Mouse (Mus musculus): ENCODE results near the gene Gadd45gip1.
"Not testable (repeated sequence)": the region's sequence is repeated elsewhere in the genome, so short reads cannot be mapped to it uniquely, and the experiment has no call there.

The Gadd45gip1 gene

DNA sequence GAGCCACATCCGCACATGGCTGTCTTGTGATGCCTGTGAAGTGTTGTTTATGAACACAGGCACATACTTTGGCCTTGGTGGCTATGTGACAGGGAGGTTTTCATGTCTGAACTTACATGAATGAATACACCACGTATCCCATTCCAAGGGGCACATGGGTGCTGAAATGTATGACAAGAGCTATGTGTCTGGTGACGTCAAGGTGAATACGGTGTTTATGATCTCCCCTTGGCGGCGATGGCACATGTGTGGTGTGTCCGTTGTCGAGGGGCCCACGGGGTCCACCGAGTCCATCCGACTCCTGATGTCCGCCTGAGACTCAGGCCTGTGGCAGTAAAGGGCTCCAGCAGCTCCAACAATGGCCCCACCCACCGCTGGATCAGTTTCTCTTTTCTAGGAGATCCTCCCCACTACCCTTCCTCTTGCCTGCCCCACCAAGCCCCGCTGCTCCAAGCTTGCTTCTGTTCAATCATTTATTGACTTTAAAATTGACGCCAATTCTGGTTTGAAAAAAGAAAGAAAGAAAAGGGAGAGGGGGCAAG is 34.0 kb upstream of the Gadd45gip1 start:
- no peak for DNase-seq (ENCODE audit: low spot score in 2 of 2)

GRCm38 (mm10) chr8:84797971-84798370 is 33.4 kb upstream of the Gadd45gip1 start:
- DNase-seq (ENCODE audit: low spot score in 2 of 2), result no peak

DNA sequence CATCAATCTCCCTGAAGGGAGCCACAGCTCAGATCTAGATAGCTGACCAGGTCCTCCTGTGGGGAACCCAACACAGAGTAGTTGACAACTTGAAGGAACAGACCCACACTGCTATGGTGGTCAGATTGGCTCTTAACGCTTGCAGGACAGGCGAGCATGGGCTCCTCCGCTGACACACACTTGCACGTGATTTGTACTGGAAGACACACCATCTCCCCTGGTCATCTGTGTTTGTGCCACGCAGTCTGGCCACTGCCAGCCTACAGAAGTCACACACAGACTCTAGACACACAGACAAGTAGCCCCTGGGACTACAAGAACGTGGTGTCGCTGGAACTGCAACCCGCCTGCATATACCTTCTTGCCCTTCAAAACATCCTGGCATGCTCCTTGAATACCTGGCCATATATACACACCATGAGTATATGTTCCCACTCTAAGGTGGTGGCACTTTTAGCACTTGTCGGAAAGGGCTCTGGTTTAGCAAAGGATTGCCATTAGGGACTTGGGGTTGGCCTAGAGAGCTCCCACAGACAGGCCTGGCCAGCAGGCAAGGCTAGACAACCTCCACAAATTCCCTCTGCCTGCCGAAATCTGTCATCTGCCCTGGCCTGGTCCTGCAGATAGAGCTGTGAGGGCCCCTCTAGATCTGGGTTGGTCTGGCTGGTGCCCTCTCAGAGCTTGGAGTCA is 32.7 kb upstream of the Gadd45gip1 start:
- no peak for DNase-seq (ENCODE audit: low spot score in 2 of 2)

GRCm38 (mm10) chr8:84799136-84799931 is 32.0 kb upstream of the Gadd45gip1 start:
- DNase-seq (ENCODE audit: low spot score in 2 of 2), result no peak

GRCm38 (mm10) chr8:84799999-84800831 is 31.1 kb upstream of the Gadd45gip1 start, which contains the start of gene Nfix:
Nfix (minus strand) TSS chr8:84800344.
- DNase-seq (ENCODE audit: low spot score in 2 of 2), result no peak

GRCm38 (mm10) chr8:84806031-84806430 is 25.3 kb upstream of the Gadd45gip1 start:
- DNase-seq (ENCODE audit: low spot score in 2 of 2), result no peak

DNA sequence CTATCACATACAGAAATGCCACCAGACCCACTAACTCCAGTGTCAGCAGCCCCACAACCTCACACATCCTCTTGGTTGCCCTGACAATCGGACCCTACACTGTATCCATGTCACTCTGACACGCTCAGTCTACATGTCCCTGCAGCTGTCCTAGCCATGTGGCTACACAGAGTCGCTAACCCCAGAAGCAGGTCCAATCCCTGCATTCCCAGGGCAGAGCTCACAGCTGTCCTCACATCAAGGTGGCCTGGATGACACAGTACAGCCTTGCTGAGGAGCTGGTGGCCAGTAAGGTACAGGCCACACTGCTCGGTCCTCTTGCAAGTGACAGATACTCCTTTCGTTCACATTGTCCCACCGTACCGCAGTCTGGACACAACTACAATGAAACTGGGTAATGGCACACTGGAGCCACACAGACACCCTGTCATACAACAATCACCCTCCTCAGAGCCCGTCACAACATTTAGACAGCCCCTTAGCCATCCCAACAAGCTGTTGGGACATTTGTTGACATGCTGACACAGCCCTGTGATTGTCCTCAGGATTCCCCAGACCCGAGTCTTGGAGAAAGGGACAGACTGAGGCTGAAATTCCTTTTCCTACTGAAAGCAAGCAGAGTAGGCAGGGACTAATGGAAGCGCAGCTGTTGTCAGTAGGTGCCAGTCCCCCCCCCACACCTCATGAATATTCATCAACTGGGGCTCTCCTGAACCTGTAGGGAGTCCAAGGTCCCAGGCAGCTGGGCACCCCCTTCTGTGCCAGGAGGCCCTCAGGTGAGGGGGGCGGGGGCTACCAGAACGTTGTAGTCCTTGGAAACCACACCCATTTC is 22.0 kb upstream of the Gadd45gip1 start:
- no peak for DNase-seq (ENCODE audit: low spot score in 2 of 2)

DNA sequence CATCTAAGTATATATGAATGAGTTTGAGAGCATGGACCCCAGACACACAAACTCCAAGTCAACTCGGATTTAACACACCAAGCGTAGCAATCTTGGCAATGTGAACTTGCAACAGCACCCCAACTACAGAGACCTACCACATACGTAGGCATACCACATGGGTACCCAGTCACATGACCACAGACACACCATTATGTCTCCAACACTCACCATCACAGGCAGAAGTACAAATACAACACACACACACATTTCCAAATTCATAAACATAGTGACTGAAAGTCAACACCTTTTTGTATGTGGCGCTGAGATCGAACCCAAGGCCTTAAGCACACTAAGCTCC is 21.4 kb upstream of the Gadd45gip1 start:
- DNase-seq (ENCODE audit: low spot score in 2 of 2), result no peak

DNA sequence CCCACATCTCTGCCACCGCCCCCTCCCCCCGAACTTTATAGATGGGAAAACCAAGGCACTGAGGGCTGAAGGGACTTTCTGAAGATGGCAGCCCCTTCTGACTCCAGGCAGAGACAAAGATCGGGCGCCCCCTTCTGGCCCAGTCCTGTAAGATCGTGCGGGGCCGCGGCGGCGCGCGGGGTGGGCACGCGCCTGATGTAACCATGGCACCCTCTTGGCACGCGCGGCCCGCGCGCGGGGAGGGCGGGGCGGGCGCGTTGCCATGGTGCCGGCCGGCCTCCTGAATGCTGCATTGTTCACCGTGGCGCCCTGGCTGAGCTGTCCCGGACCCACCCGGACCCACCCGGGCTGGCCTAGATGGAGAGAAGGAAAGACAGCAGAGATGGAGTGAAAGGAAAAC is 20.4 kb upstream of the Gadd45gip1 start:
- DNase-seq (ENCODE audit: low spot score in 2 of 2), result peak; percentile 92 to 94

DNA sequence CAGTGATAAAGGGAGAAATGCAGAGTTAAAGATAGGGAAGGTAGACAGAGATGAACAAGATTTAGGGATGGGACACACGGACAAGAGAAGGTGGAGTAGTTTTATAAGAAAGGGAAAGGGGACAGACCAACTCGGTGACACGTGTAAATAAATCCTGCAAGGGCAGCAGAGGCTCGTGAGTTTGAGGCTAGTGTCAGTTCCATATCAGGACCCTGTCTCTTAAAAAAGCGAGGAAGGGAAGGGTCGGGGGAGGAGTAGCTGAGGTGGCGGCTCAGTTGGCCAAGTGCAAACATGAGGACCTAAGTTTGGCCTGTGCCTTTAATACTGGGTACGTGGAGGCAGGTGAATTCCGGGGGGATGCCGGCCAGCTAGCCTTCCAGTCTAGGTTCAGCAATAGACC is 20.0 kb upstream of the Gadd45gip1 start:
- DNase-seq (ENCODE audit: low spot score in 2 of 2), result no peak

- peak in 1 of 2 experiments; percentile 67 for DNase-seq (ENCODE audit: low spot score in 2 of 2)
Measured at GRCm38 (mm10) chr8:84813059-84813458, 18.3 kb upstream of the Gadd45gip1 start.

DNA sequence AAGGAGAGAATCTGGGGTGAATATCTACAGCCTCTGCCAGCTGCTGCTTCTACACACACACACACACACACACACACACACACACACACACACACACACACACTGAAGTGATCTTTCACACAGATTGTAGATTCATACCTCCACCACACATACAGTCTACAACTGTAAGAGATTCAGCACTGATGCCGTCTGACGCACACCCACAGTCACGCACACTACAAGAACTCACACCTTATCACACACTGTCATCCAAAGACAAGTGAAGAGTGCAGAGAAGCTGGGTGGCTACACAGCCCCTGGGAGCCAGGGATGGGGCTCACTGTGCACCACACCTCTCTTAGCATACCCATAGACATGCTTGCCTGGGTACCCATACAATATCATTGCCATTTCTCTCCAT is 17.5 kb upstream of the Gadd45gip1 start:
- no peak for DNase-seq (ENCODE audit: low spot score in 2 of 2)

DNA sequence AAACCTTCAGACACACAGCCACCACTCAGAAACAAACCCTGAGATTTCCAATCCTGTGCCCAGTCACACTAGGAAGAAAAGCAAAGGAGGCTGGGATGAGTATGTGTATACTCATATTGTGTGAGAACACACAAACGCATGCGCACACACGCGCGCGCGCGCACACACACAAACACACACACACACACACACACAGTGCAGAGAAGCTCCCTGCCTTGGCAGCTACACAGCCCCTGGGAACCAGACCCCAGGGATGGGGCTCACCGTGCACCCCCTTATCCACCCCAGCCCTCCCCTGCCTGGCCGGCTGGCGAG is 17.1 kb upstream of the Gadd45gip1 start:
- no peak for DNase-seq (ENCODE audit: low spot score in 2 of 2)

DNA sequence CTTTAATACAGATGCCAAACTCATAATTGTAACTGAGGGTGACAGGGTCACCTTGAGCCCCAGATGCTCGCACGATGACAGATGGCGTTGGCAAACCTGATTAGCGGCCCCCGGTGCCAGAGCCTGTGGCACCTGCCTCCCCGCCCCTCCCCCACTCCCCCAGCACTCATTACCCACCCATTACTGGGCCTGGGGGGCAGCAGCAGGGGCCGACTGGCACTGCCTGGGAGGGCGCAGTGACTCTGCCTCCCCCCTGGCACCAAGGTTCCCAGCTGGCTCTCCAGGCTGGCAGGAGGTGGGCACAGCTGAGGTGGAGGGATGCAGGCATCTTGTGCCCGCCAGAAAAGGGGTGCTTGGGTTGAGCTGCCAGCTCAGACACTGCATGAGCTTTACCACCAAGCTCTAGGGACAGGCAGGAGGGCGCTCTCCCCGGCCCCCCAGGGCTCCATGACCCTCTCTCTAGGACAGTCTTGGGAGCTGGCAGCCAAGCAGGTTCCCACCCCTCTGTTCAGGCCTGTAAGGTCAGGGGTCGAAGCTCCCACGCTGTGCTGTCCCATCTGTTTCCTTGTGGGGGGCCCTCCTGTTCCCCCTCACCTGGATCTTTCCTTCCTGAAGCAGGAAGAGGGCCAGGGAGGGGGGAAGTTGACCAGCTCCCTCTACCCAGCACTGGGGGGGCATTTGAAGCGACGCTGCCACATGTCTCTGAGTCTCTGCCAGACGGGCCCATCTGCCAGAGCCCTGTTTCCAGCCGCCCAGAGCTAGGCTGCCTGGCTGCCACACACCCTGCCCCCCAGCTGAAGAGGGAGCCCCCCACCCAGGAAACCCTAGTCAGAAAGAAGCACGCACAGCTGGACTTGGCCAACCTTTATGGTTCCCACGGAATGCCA is 16.5 kb upstream of the Gadd45gip1 start:
- no peak for DNase-seq (ENCODE audit: low spot score in 2 of 2)

GRCm38 (mm10) chr8:84815547-84815946 is 15.8 kb upstream of the Gadd45gip1 start:
- peak; percentile 90 to 94 for DNase-seq (ENCODE audit: low spot score in 2 of 2)

- no peak for DNase-seq (ENCODE audit: low spot score in 2 of 2)
Measured at GRCm38 (mm10) chr8:84816117-84816516, 15.2 kb upstream of the Gadd45gip1 start.

- no peak for DNase-seq (ENCODE audit: low spot score in 2 of 2)
Measured at GRCm38 (mm10) chr8:84822723-84823122, 8.6 kb upstream of the Gadd45gip1 start, which contains the start of gene Dand5. Dand5 (minus strand) TSS chr8:84822823.

DNA sequence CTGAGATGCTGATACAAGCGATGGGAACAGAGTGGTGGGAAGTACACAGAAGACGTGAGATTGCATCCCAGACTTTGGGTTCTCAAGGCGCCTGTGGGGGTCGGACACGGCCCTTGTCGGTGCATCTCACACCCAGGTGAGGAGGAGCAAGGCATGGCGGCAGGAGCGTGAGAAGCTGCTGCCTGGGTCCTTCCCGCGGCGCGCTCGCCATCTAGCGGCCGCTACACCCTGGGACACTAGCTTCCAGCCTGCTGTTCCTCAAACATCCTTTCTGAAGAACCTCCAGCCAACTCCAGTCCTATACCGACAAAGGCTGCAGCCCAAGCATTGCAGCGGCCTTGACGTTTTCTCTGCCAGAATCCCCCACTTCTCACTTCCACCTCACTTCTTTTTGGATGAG is 7.7 kb upstream of the Gadd45gip1 start:
- DNase-seq (ENCODE audit: low spot score in 2 of 2), result no peak

- DNase-seq (ENCODE audit: low spot score in 2 of 2), result no peak
Measured at GRCm38 (mm10) chr8:84825636-84826035, 5.7 kb upstream of the Gadd45gip1 start.

DNA sequence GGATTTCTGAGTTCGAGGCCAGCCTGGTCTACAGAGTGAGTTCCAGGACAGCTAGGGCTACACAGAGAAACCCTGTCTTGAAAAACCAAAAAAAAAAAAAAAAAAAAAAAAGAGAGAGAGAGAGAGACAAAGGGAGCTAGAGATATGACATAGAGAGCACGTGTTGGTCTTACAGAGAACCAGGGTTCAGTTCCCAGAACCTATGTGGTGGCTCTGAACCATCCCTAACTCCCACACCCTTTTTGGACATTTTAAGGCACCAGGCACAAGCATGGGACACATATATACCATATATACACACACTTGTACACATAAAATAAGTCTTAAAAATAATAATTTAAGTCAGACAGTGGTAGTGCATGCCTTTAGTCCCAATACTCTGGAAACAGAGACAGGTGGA is 4.8 kb upstream of the Gadd45gip1 start:
- not testable (repeated sequence) for DNase-seq (ENCODE audit: low spot score in 2 of 2)
